9 mouse cellular contexts compared by ENCODE assay signal in genomic region chr3:88150999-88151364, GRCm38 (mm10). TPM values are rescaled to one million over a fixed set of nuclear protein-coding genes. Genes with fewer than 3 reads are reported as not detected.
DNase-seq lines count a peak whose midpoint lies in the region; ATAC-seq lines count a peak whose summit lies in the region.
"Had no signal": no experiment of that assay in that cellular context is flagged by ENCODE, and none has a peak within 500 bp of the region (broad histone marks: within the 10 kb centered on the region; RNA-seq: fewer than 3 reads in every experiment).

No protein-coding gene starts in this region.

- H3K4me1 ChIP-seq in kidney, embryonic 16.5 days (ENCODE audit: insufficient read depth, low read length) = peaks cover 55% of the 10 kb centered on the region
- peaks cover 8% of the 10 kb centered on the region for H3K4me1 ChIP-seq in embryonic facial prominence, embryonic 11.5 days (ENCODE audit: control insufficient read depth, insufficient read depth, low read length)
- peaks cover 52% of the 10 kb centered on the region for H3K4me1 ChIP-seq in intestine, embryonic 15.5 days (replicated peaks)

- H3K9me3 ChIP-seq in kidney, embryonic 16.5 days (ENCODE audit: low read length) = no peaks in the 10 kb centered on the region
- no peaks in the 10 kb centered on the region for H3K9me3 ChIP-seq in embryonic facial prominence, embryonic 11.5 days (replicated peaks; ENCODE audit: control insufficient read depth, low read length)
- H3K9me3 ChIP-seq in intestine, embryonic 15.5 days = no peaks in the 10 kb centered on the region

- no peak overlapping the region for H3K9ac ChIP-seq in kidney, embryonic 16.5 days (replicated peaks; ENCODE audit: low read length)
- H3K9ac ChIP-seq in embryonic facial prominence, embryonic 11.5 days (replicated peaks; ENCODE audit: low read length) = no peak overlapping the region
- 0 out of 2 replicates have a peak overlapping the region, but pooled peaks have one; percentile 2 for H3K9ac ChIP-seq in intestine, embryonic 15.5 days

- DNase-seq in kidney, adult 18-20 months = no peak
- no peak for DNase-seq in embryonic facial prominence, embryonic 11.5 days (ENCODE audit: low spot score)
- peak; percentile 52 to 72 for DNase-seq in natural killer cell, adult 2 months (ENCODE audit: low spot score in 2 of 2)
- no peak for DNase-seq in Muller cell, postnatal 12 days (ENCODE audit: inconsistent ontology term)
- DNase-seq in right cerebral cortex, postnatal 25 days = no peak
- no peak for DNase-seq in thymus, postnatal 0 days (ENCODE audit: low spot score)

- H3K27me3 ChIP-seq in kidney, embryonic 16.5 days (ENCODE audit: insufficient read depth, low read length) = no peaks in the 10 kb centered on the region
- no peaks in the 10 kb centered on the region for H3K27me3 ChIP-seq in embryonic facial prominence, embryonic 11.5 days (ENCODE audit: control insufficient read depth, insufficient read depth, low read length)
- no peaks in the 10 kb centered on the region for H3K27me3 ChIP-seq in intestine, embryonic 15.5 days (replicated peaks)
- H3K27me3 ChIP-seq: Patski had no signal

- no peak for ATAC-seq in kidney, embryonic 16.5 days (ENCODE audit: low FRiP score, low TSS enrichment)
- ATAC-seq in embryonic facial prominence, embryonic 11.5 days (replicated peaks; ENCODE audit: insufficient number of reproducible peaks, low FRiP score, low TSS enrichment, low read depth) = no peak
- no peak for ATAC-seq in intestine, embryonic 15.5 days
- ATAC-seq: Patski had no signal

- H3K4me2 ChIP-seq in kidney, embryonic 16.5 days (replicated peaks; ENCODE audit: low read depth, low read length) = no peak overlapping the region
- H3K4me2 ChIP-seq in embryonic facial prominence, embryonic 11.5 days (ENCODE audit: low read depth, low read length) = no peak overlapping the region
- H3K4me2 ChIP-seq in intestine, embryonic 15.5 days (replicated peaks) = peak overlapping the region; percentile 45

- H3K4me3 ChIP-seq in kidney, embryonic 16.5 days (ENCODE audit: low read length) = no peak overlapping the region
- no peak overlapping the region for H3K4me3 ChIP-seq in embryonic facial prominence, embryonic 11.5 days (ENCODE audit: low read depth, low read length)
- H3K4me3 ChIP-seq in intestine, embryonic 15.5 days (replicated peaks) = no peak overlapping the region

- H3K36me3 ChIP-seq in kidney, embryonic 16.5 days (ENCODE audit: insufficient read depth, low read length) = peaks cover 2% of the 10 kb centered on the region
- no peaks in the 10 kb centered on the region; the same call in 1 of the 2 replicates for H3K36me3 ChIP-seq in embryonic facial prominence, embryonic 11.5 days (replicated peaks; ENCODE audit: control insufficient read depth, insufficient read depth, low read depth, low read length)
- peaks cover 6% of the 10 kb centered on the region for H3K36me3 ChIP-seq in intestine, embryonic 15.5 days

- WGBS in kidney, embryonic 16.5 days = 65% methylated on average over 3 of the region's 3 CpGs
- WGBS in embryonic facial prominence, embryonic 11.5 days = 62% methylated on average over 3 of the region's 3 CpGs
- 61% methylated on average over 3 of the region's 3 CpGs for WGBS in intestine, embryonic 15.5 days

- H3K27ac ChIP-seq in kidney, embryonic 16.5 days (ENCODE audit: low read length) = peak overlapping the region; percentile 70; the same call in 1 of the 2 replicates
- peak overlapping the region; percentile 47 for H3K27ac ChIP-seq in embryonic facial prominence, embryonic 11.5 days (replicated peaks; ENCODE audit: low read depth, low read length)
- peak overlapping the region; percentile 79; the same call in 1 of the 2 replicates for H3K27ac ChIP-seq in intestine, embryonic 15.5 days

RNA-seq across cellular contexts. Expression of gene Mef2d, which starts 8.8 kb away (rescaled TPM):
- polyA plus RNA-seq in kidney, embryonic 16.5 days (2015; fragmentation: Nextera tagmentation; extraction: Ambion mirVana) = 16.9 and 20.2 TPM in 2 replicates
- polyA plus RNA-seq in embryonic facial prominence, embryonic 11.5 days (2014; fragmentation: Nextera tagmentation; extraction: Ambion mirVana) = 11.5 and 12.5 TPM in 2 replicates
- 19.7 and 20.8 TPM in 2 replicates for polyA plus RNA-seq in intestine, embryonic 15.5 days (2015; fragmentation: Nextera tagmentation; extraction: Ambion mirVana)
- 32.0 and 32.2 TPM in 2 replicates for polyA plus RNA-seq in thymus, postnatal 0 days (2015; fragmentation: Nextera tagmentation; extraction: Ambion mirVana)

Comparison
In these comparisons a context has a peak if more than half of its experiments do, and no peak if none do; other contexts are left out.
1. DNase-seq: peak in natural killer cell, adult 2 months (2 of 2); none in kidney, adult 18-20 months (single experiment), embryonic facial prominence, embryonic 11.5 days (single experiment), Muller cell, postnatal 12 days (single experiment), right cerebral cortex, postnatal 25 days (single experiment) and thymus, postnatal 0 days (single experiment).
2. Peak in every context shown above with its lines, with median percentiles within 50 percentile points of each other: H3K27ac ChIP-seq.